Mouse (Mus musculus): ENCODE data around the gene Dscaml1.

- TF ChIP-seq CTCF (IDR thresholded peaks at IDR 0.05; ENCODE audit: borderline replicate concordance, control insufficient read depth, extremely low read depth, insufficient read depth, low read length, poor library complexity) = no peak
- no peak for TF ChIP-seq POLR2A (IDR thresholded peaks at IDR 0.05; ENCODE audit: control insufficient read depth, extremely low read depth, insufficient read depth, low read length, poor library complexity)
These were observed 256.1 kb downstream of the Dscaml1 start for GRCm38 (mm10) chr9:45682461-45682998.

Measured in thymus, adult 2 months (tissue).